Mouse (Mus musculus): ENCODE data around the gene Rplp1. TPM values are rescaled to one million over a fixed set of nuclear protein-coding genes. Genes with fewer than 3 reads are reported as not detected.

The Rplp1 gene
- total and polyA plus RNA-seq, 2 experiments = 1,606 to 6,066 TPM

GRCm38 (mm10) chr9:61916986-61917385, 2.6 kb upstream of the Rplp1 start:
- no peak for DNase-seq (ENCODE audit: extremely low read depth, low read depth, low spot score)
- WGBS = 94% methylated on average over 3 of the region's 3 CpGs
- Histone ChIP-seq H3K79me2 (ENCODE audit: control insufficient read depth, insufficient read depth, low read length) (no peaks in the 10 kb centered on the region), H3K27ac (replicated peaks; ENCODE audit: insufficient read depth, low read depth, low read length) (no peak overlapping the region), H3K9ac (ENCODE audit: low read depth, low read length) (no peak overlapping the region), H3K4me1 (ENCODE audit: control insufficient read depth, insufficient read depth, low read length) (0 out of 2 replicates have a peak, but pooled peaks cover 4% of the 10 kb centered on the region), H3K36me3 (ENCODE audit: control insufficient read depth, insufficient read depth, low read length) (peaks cover 11% of the 10 kb centered on the region), H3K4me3 (ENCODE audit: insufficient read depth, low read depth, low read length) (no peak overlapping the region), H3K27me3 (ENCODE audit: control insufficient read depth, insufficient read depth, low read length) (no peaks in the 10 kb centered on the region)
- TF ChIP-seq CTCF (IDR thresholded peaks at IDR 0.05; ENCODE audit: low read depth, low read length) = no peak
- TF ChIP-seq POLR2A (IDR thresholded peaks at IDR 0.05; ENCODE audit: extremely low read depth, insufficient read depth, low read length) = no peak

DNA sequence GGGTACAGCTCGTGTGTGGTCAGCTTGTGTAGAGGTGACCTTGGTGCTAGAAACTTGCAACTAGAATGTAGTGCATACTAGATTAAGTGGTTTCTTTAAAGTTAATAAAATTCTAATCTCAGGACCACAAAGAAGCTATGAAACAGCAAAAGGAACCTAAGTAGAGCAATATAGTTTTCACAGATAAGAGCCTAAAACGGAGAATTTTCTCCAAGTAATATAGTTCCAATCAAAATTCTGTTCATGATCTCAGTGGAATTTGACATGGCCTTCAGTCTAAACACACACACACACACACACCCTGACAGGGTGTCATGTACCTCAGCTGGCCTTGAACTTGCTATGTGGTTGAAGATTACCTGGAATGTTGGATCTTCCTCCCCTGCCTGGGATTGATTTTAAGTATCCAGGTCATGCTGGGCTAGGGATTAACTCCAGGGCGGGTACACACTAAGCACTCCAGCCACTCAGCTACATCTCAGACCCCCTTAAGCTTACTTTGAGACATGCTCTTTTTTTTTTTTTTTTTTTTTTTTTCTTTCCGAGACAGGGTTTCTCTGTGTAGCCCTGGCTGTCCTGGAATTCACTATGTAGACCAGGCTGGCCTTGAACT, 1.2 kb upstream of the Rplp1 start:
- no peak overlapping the region for H3K4me3 ChIP-seq (ENCODE audit: insufficient read depth, low read depth, low read length)
- peak; percentile 88 for DNase-seq (ENCODE audit: extremely low read depth, low read depth, low spot score)
- H3K9ac ChIP-seq (ENCODE audit: low read depth, low read length) = no peak overlapping the region
- 0 out of 2 replicates have a peak, but pooled peaks cover 4% of the 10 kb centered on the region for H3K4me1 ChIP-seq (ENCODE audit: control insufficient read depth, insufficient read depth, low read length)
- TF ChIP-seq POLR2A (IDR thresholded peaks at IDR 0.05; ENCODE audit: extremely low read depth, insufficient read depth, low read length) (no peak), CTCF (IDR thresholded peaks at IDR 0.05; ENCODE audit: low read depth, low read length) (no peak)
- H3K27ac ChIP-seq (replicated peaks; ENCODE audit: insufficient read depth, low read depth, low read length) = peak overlapping the region; percentile 12; the same call in 1 of the 2 replicates
- 27% methylated on average over 4 of the region's 4 CpGs for WGBS
- peaks cover 13% of the 10 kb centered on the region for H3K36me3 ChIP-seq (ENCODE audit: control insufficient read depth, insufficient read depth, low read length)
- H3K27me3 ChIP-seq (ENCODE audit: control insufficient read depth, insufficient read depth, low read length) = no peaks in the 10 kb centered on the region
- H3K79me2 ChIP-seq (ENCODE audit: control insufficient read depth, insufficient read depth, low read length) = no peaks in the 10 kb centered on the region

DNA sequence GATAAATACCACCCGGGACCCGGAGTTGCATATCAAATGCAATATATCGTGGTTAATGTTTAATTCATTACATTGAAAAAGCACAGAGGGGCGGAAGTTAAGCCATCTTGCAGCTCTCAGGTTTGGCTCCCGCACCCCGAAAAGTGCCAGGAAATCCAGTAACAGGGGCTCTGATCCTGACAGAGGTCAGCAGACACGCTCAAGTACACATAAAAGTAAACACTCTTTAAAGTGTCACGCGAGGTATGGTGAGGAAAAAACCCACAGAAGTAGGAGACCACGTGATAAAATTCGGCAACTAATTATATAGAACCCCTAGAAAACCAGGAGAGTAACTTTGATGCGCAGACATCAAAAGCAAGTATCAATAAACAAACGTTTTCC, 567 bp upstream of the Rplp1 start:
- Histone ChIP-seq H3K27me3 (ENCODE audit: control insufficient read depth, insufficient read depth, low read length) (no peaks in the 10 kb centered on the region), H3K36me3 (ENCODE audit: control insufficient read depth, insufficient read depth, low read length) (peaks cover 13% of the 10 kb centered on the region), H3K79me2 (ENCODE audit: control insufficient read depth, insufficient read depth, low read length) (no peaks in the 10 kb centered on the region), H3K4me3 (ENCODE audit: insufficient read depth, low read depth, low read length) (peak overlapping the region; percentile 59), H3K27ac (replicated peaks; ENCODE audit: insufficient read depth, low read depth, low read length) (peak overlapping the region; percentile 65), H3K9ac (ENCODE audit: low read depth, low read length) (peak overlapping the region; percentile 64), H3K4me1 (ENCODE audit: control insufficient read depth, insufficient read depth, low read length) (0 out of 2 replicates have a peak, but pooled peaks cover 4% of the 10 kb centered on the region)
- TF ChIP-seq POLR2A (IDR thresholded peaks at IDR 0.05; ENCODE audit: extremely low read depth, insufficient read depth, low read length) (no peak), CTCF (IDR thresholded peaks at IDR 0.05; ENCODE audit: low read depth, low read length) (no peak)
- WGBS = 3% methylated on average over 13 of the region's 13 CpGs
- DNase-seq (ENCODE audit: extremely low read depth, low read depth, low spot score) = no peak

DNA sequence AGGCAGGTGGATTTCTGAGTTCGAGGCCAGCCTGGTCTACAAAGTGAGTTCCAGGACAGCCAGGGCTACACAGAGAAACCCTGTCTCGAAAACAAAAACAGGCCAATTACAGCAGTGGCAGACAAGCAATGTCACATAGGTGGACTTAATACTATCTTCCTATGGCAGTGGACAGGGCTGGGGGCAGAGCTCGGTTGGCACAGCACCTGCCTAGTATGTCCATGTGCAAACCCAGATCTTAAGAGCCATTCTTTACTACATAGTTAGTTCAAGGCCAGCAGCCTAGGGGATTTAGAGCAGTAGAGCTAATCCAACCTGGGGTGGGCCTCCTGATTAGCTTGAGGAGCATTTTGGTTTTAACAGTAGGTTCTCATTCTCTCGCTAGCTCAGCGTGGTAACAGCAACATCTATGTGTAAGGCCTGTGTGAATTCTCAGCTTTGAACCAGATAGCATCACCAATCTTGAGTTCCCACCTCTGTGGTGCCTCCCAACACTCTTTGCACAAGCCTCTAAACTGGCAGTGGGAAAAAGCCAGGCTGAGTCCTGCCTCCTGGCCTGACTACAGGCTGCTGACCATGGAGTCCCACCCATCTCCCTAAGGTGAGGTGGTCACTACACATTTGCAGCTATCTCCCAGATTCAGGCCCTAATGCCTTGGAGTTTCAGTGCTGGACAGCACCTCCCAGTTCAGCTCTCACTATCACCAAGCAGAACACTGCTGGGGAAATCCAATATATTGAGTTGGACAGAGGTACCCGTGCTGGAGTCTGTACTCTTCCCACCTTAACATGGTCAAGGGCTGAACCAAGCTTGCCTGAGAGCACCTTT, 2.8 kb downstream of the Rplp1 start:
- 75% methylated on average over 6 of the region's 6 CpGs for WGBS
- no peaks in the 10 kb centered on the region for H3K79me2 ChIP-seq (ENCODE audit: control insufficient read depth, insufficient read depth, low read length)
- no peak for DNase-seq (ENCODE audit: extremely low read depth, low read depth, low spot score)
- H3K27ac ChIP-seq (replicated peaks; ENCODE audit: insufficient read depth, low read depth, low read length) = no peak overlapping the region
- no peaks in the 10 kb centered on the region for H3K27me3 ChIP-seq (ENCODE audit: control insufficient read depth, insufficient read depth, low read length)
- no peak overlapping the region for H3K9ac ChIP-seq (ENCODE audit: low read depth, low read length)
- peaks cover 13% of the 10 kb centered on the region for H3K36me3 ChIP-seq (ENCODE audit: control insufficient read depth, insufficient read depth, low read length)
- H3K4me1 ChIP-seq (ENCODE audit: control insufficient read depth, insufficient read depth, low read length) = 0 out of 2 replicates have a peak, but pooled peaks cover 4% of the 10 kb centered on the region
- no peak overlapping the region for H3K4me3 ChIP-seq (ENCODE audit: insufficient read depth, low read depth, low read length)
- TF ChIP-seq CTCF (IDR thresholded peaks at IDR 0.05; ENCODE audit: low read depth, low read length) = no peak
- TF ChIP-seq POLR2A (IDR thresholded peaks at IDR 0.05; ENCODE audit: extremely low read depth, insufficient read depth, low read length) = no peak

DNA sequence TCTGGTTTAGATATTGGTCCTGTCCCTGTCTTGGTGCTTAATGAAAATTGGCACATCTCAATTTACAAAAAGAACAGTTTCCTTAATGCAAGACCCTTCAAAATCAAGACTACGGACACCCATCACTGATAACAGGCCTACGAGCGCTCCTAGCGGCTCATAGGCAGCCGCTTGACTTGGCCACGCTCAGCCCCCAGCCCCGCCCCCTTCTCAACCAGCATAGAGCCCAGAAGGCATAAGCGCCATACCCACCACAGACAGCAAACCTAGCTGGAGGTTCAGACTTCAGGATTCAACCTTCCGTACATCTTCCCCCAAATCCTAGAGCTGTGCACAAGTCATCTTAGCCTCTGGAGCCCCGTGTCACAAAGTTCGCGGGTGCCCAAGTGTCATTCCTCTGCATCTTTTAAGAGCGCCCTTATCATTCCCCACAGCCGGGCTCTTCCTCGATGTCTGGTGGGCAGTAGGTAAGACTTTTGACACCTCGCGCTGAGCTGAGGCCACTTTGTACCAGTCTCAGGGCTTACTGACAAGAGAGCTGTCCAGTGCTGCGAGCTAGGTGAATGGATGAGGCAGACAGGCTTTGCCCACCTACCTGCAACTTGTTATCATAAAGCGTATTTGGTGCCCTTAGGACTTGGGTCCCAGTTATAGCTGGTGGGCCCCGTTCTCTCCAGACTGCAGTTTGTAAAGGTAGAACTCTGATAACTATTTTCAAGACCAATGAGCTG, 3.7 kb downstream of the Rplp1 start:
- Histone ChIP-seq H3K27ac (replicated peaks; ENCODE audit: insufficient read depth, low read depth, low read length) (no peak overlapping the region), H3K4me1 (ENCODE audit: control insufficient read depth, insufficient read depth, low read length) (0 out of 2 replicates have a peak, but pooled peaks cover 4% of the 10 kb centered on the region), H3K9ac (ENCODE audit: low read depth, low read length) (no peak overlapping the region)

More for the DNA sequence above, 3.7 kb downstream of the Rplp1 start:
- H3K79me2 ChIP-seq (ENCODE audit: control insufficient read depth, insufficient read depth, low read length) = no peaks in the 10 kb centered on the region
- WGBS = 70% methylated on average over 20 of the region's 20 CpGs
- DNase-seq (ENCODE audit: extremely low read depth, low read depth, low spot score) = no peak
- H3K4me3 ChIP-seq (ENCODE audit: insufficient read depth, low read depth, low read length) = no peak overlapping the region
- H3K27me3 ChIP-seq (ENCODE audit: control insufficient read depth, insufficient read depth, low read length) = no peaks in the 10 kb centered on the region
- no peak for TF ChIP-seq CTCF (IDR thresholded peaks at IDR 0.05; ENCODE audit: low read depth, low read length)
- no peak for TF ChIP-seq POLR2A (IDR thresholded peaks at IDR 0.05; ENCODE audit: extremely low read depth, insufficient read depth, low read length)
- peaks cover 13% of the 10 kb centered on the region for H3K36me3 ChIP-seq (ENCODE audit: control insufficient read depth, insufficient read depth, low read length)

All from liver, adult 2 months (tissue).